Mouse (Mus musculus) thymus, adult 2 months (tissue): ENCODE data around the gene Ccdc12.

Experiments used
- CTCF ChIP-seq: fragments of 200-500 bp; IDR thresholded peaks from 2 replicates; pipeline ENCODE4 v1.5.1; 2012; ENCODE audit warnings: mild to moderate bottlenecking, control low read depth, low read length, moderate library complexity, borderline replicate concordance; ENCODE audit not compliant: control insufficient read depth, poor library complexity, insufficient read depth; ENCODE audit errors: extremely low read depth
- POLR2A ChIP-seq: fragments of 200-500 bp; IDR thresholded peaks from 2 replicates; pipeline ENCODE4 v1.6.1; 2012; ENCODE audit warnings: mild to moderate bottlenecking, low read length, control low read depth, moderate library complexity; ENCODE audit not compliant: control insufficient read depth, poor library complexity, insufficient read depth; ENCODE audit errors: extremely low read depth

GRCm38 (mm10) chr9:110680736-110681507 lies 24.6 kb downstream of the Ccdc12 start:
- TF ChIP-seq POLR2A: no peak
- no peak for TF ChIP-seq CTCF
